Mouse (Mus musculus): ENCODE measurements around the gene Shtn1.

Gene Shtn1

GRCm38 (mm10) chr19:59075472-59076101, at the start of gene Shtn1:
Shtn1 (minus strand) TSS chr19:59076100.
- DNase-seq (ENCODE audit: low read depth, low spot score): peak; percentile 86

GRCm38 (mm10) chr19:59114152-59114551, 38.3 kb upstream of the Shtn1 start:
- DNase-seq (ENCODE audit: low read depth, low spot score): no peak

- no peak for DNase-seq (ENCODE audit: low read depth, low spot score)
These were observed 34.0 kb upstream of the Shtn1 start for GRCm38 (mm10) chr19:59109937-59110336.

- DNase-seq (ENCODE audit: low read depth, low spot score): no peak
These were observed 22.4 kb upstream of the Shtn1 start for GRCm38 (mm10) chr19:59098315-59098714.

- no peak for DNase-seq (ENCODE audit: low read depth, low spot score)
These were observed 16.4 kb upstream of the Shtn1 start for GRCm38 (mm10) chr19:59092295-59092694.

GRCm38 (mm10) chr19:59090337-59090736, 14.4 kb upstream of the Shtn1 start:
- DNase-seq (ENCODE audit: low read depth, low spot score): no peak

GRCm38 (mm10) chr19:59084296-59084695, 8.4 kb upstream of the Shtn1 start:
- DNase-seq (ENCODE audit: low read depth, low spot score): peak; percentile 35

- DNase-seq (ENCODE audit: low read depth, low spot score): peak; percentile 59
These were observed 231 bp upstream of the Shtn1 start for GRCm38 (mm10) chr19:59076131-59076530.

GRCm38 (mm10) chr19:59074841-59075471, 944 bp downstream of the Shtn1 start:
- peak; percentile 51 for DNase-seq (ENCODE audit: low read depth, low spot score)

GRCm38 (mm10) chr19:59074381-59074780, 1.5 kb downstream of the Shtn1 start:
- peak; percentile 31 for DNase-seq (ENCODE audit: low read depth, low spot score)

GRCm38 (mm10) chr19:59073006-59073405, 2.9 kb downstream of the Shtn1 start:
- DNase-seq (ENCODE audit: low read depth, low spot score): peak; percentile 52

- DNase-seq (ENCODE audit: low read depth, low spot score): no peak
These were observed 3.9 kb downstream of the Shtn1 start for GRCm38 (mm10) chr19:59071979-59072378.

GRCm38 (mm10) chr19:59071396-59071795, 4.5 kb downstream of the Shtn1 start:
- no peak for DNase-seq (ENCODE audit: low read depth, low spot score)

GRCm38 (mm10) chr19:59067652-59068051, 8.2 kb downstream of the Shtn1 start:
- DNase-seq (ENCODE audit: low read depth, low spot score): no peak

GRCm38 (mm10) chr19:59066670-59067069, 9.2 kb downstream of the Shtn1 start:
- DNase-seq (ENCODE audit: low read depth, low spot score): no peak

GRCm38 (mm10) chr19:59066115-59066514, 9.8 kb downstream of the Shtn1 start:
- no peak for DNase-seq (ENCODE audit: low read depth, low spot score)

GRCm38 (mm10) chr19:59064616-59065015, 11.3 kb downstream of the Shtn1 start:
- DNase-seq (ENCODE audit: low read depth, low spot score): no peak

- peak; percentile 70 for DNase-seq (ENCODE audit: low read depth, low spot score)
These were observed 12.3 kb downstream of the Shtn1 start for GRCm38 (mm10) chr19:59063568-59063967.

GRCm38 (mm10) chr19:59058105-59058504, 17.8 kb downstream of the Shtn1 start:
- DNase-seq (ENCODE audit: low read depth, low spot score): no peak

GRCm38 (mm10) chr19:59057366-59057765, 18.5 kb downstream of the Shtn1 start:
- no peak for DNase-seq (ENCODE audit: low read depth, low spot score)

- no peak for DNase-seq (ENCODE audit: low read depth, low spot score)
These were observed 21.3 kb downstream of the Shtn1 start for GRCm38 (mm10) chr19:59054632-59054951.

- DNase-seq (ENCODE audit: low read depth, low spot score): no peak
These were observed 21.8 kb downstream of the Shtn1 start for GRCm38 (mm10) chr19:59053931-59054631.

Data from brain, adult 2 months (tissue).